Mouse (Mus musculus): ENCODE results near the gene Wdr59. TPM values are rescaled to one million over a fixed set of nuclear protein-coding genes. Genes with fewer than 3 reads are reported as not detected.

Wdr59 gene
- polyA plus RNA-seq, 1 experiment from 2014 or later, result 8.0 TPM

DNA sequence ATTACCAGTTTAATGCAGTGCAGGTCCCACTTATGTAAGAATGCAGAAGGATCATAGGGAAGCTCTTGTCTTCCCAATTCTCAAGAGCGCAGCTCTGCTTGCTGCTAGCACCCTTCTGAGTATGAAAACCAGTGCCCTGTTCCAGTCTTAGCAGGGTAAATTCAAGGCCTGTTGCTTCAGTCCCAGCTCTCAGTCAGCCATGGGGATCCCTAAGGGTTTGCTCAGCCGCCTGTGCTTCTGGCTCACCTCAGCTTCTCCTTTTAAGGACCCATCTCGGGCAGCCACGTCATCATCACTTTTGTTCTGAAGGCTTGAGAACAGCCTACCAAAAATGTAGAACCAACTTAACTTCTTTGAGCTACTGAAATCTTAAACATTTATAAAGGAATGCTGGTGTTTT is 39.9 kb upstream of the Wdr59 start:
- Histone ChIP-seq H3K9ac (replicated peaks) (no peak overlapping the region), H3K27ac (replicated peaks) (no peak overlapping the region), H3K4me3 (replicated peaks) (no peak overlapping the region), H3K4me1 (peaks cover 57% of the 10 kb centered on the region), H3K4me2 (no peak overlapping the region), H3K36me3 (no peaks in the 10 kb centered on the region), H3K27me3 (replicated peaks) (no peaks in the 10 kb centered on the region), H3K9me3 (replicated peaks) (no peaks in the 10 kb centered on the region)
- ATAC-seq (ENCODE audit: low FRiP score), result no peak
- WGBS, result 90% methylated on average over 4 of the region's 4 CpGs

- peaks cover 39% of the 10 kb centered on the region for H3K4me1 ChIP-seq
- 57% methylated on average over 8 of the region's 8 CpGs for WGBS
- no peak overlapping the region for H3K4me3 ChIP-seq (replicated peaks)
- no peak overlapping the region for H3K9ac ChIP-seq (replicated peaks)
- no peak overlapping the region for H3K4me2 ChIP-seq
- H3K9me3 ChIP-seq (replicated peaks), result no peaks in the 10 kb centered on the region
- no peaks in the 10 kb centered on the region for H3K27me3 ChIP-seq (replicated peaks)
- no peaks in the 10 kb centered on the region for H3K36me3 ChIP-seq
- ATAC-seq (ENCODE audit: low FRiP score), result no peak
- no peak overlapping the region; the same call in 1 of the 2 replicates for H3K27ac ChIP-seq (replicated peaks)
Measured at GRCm38 (mm10) chr8:111551511-111552130, 29.7 kb upstream of the Wdr59 start.

DNA sequence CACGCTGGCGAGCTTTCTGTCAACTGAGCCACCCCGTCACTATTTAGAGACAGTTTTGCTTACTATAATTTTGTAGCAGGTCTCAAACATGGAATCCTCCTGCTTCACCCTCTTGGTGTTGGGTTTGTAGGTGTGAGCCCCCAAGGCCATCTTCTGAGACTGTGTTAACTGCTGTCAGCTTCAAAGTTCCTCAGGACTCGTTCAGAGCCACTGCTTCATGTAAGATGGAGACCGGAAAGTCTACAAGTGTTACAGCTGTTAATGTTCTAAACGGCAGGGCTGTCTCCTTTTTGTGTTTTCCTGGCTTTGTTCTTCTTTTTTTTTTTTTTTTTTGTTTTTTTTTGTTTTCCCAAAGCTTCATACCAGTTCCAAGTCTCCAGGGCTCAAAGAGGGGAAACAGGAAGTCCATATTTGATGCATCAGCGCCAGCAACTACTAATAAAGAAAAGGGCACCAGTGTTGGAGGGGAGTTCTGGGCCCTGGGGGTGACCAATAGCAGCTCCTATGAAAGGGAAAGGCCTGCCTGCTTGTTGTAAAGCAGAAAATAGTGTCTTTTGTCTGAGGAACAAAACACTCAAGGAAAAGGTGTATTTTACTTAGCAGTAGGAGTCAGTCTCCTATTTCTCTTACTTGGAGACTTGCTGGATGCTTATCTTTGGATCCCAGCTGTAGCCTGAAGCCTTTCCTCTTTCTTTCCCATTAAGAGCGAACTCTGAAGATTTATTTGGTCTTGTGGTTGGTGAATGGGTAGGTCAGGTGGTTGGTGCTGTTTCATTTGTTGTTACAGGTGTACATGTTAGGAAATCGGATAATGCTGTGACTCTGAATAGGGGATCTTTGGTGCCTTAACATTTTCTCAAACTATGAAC is 28.3 kb upstream of the Wdr59 start:
- Histone ChIP-seq H3K27ac (replicated peaks) (peak overlapping the region; percentile 6; the same call in 1 of the 2 replicates), H3K4me2 (no peak overlapping the region), H3K36me3 (no peaks in the 10 kb centered on the region), H3K4me1 (peaks cover 36% of the 10 kb centered on the region), H3K9ac (replicated peaks) (no peak overlapping the region), H3K4me3 (replicated peaks) (no peak overlapping the region), H3K9me3 (replicated peaks) (no peaks in the 10 kb centered on the region), H3K27me3 (replicated peaks) (no peaks in the 10 kb centered on the region)
- WGBS, result 64% methylated on average over 9 of the region's 9 CpGs
- no peak for ATAC-seq (ENCODE audit: low FRiP score)

GRCm38 (mm10) chr8:111548201-111548600 is 26.3 kb upstream of the Wdr59 start:
- no peak overlapping the region for H3K9ac ChIP-seq (replicated peaks)
- no peaks in the 10 kb centered on the region for H3K27me3 ChIP-seq (replicated peaks)
- H3K27ac ChIP-seq (replicated peaks), result no peak overlapping the region
- H3K4me1 ChIP-seq, result peaks cover 28% of the 10 kb centered on the region
- H3K9me3 ChIP-seq (replicated peaks), result no peaks in the 10 kb centered on the region
- no peak for ATAC-seq (ENCODE audit: low FRiP score)
- H3K4me3 ChIP-seq (replicated peaks), result no peak overlapping the region
- no peaks in the 10 kb centered on the region for H3K36me3 ChIP-seq
- 81% methylated on average over 6 of the region's 6 CpGs for WGBS
- H3K4me2 ChIP-seq, result no peak overlapping the region

DNA sequence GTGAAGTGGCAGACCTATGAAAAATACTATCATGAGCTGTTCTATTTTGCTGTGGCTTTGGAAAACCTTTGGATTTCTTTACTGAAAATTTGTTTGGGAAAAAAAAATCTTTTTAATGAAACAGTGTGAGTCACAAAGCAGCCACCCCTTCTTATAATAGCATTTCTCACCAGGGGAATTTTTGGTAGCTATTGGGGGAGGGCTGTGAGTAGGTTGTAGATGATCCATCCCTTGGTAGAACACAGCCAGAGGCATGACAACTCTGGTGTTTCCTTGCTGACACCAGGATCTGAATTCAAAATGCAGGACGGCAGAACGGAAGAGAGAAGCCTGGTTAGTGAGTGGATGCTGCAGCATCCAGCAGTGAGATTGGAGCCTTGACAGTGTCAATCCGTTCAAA is 25.3 kb upstream of the Wdr59 start:
- no peaks in the 10 kb centered on the region for H3K27me3 ChIP-seq (replicated peaks)
- H3K4me1 ChIP-seq, result peaks cover 37% of the 10 kb centered on the region
- H3K4me2 ChIP-seq, result no peak overlapping the region
- H3K4me3 ChIP-seq (replicated peaks), result no peak overlapping the region
- H3K9me3 ChIP-seq (replicated peaks), result no peaks in the 10 kb centered on the region
- H3K9ac ChIP-seq (replicated peaks), result no peak overlapping the region
- ATAC-seq (ENCODE audit: low FRiP score), result no peak
- no peaks in the 10 kb centered on the region for H3K36me3 ChIP-seq
- H3K27ac ChIP-seq (replicated peaks), result no peak overlapping the region; the same call in 1 of the 2 replicates
- WGBS, result 91% methylated on average over 3 of the region's 3 CpGs

- no peak for ATAC-seq (ENCODE audit: low FRiP score)
- Histone ChIP-seq H3K27me3 (replicated peaks) (no peaks in the 10 kb centered on the region), H3K36me3 (no peaks in the 10 kb centered on the region), H3K4me3 (replicated peaks) (no peak overlapping the region), H3K4me1 (peaks cover 46% of the 10 kb centered on the region), H3K4me2 (no peak overlapping the region), H3K9me3 (replicated peaks) (no peaks in the 10 kb centered on the region), H3K9ac (replicated peaks) (no peak overlapping the region), H3K27ac (replicated peaks) (no peak overlapping the region)
- 91% methylated on average over 8 of the region's 8 CpGs for WGBS
Measured at GRCm38 (mm10) chr8:111545406-111546156, 23.7 kb upstream of the Wdr59 start.

GRCm38 (mm10) chr8:111543712-111544380 is 22.0 kb upstream of the Wdr59 start:
- Histone ChIP-seq H3K36me3 (no peaks in the 10 kb centered on the region), H3K9me3 (replicated peaks) (no peaks in the 10 kb centered on the region), H3K4me3 (replicated peaks) (no peak overlapping the region), H3K4me1 (peaks cover 51% of the 10 kb centered on the region), H3K4me2 (no peak overlapping the region), H3K27me3 (replicated peaks) (no peaks in the 10 kb centered on the region), H3K27ac (replicated peaks) (no peak overlapping the region), H3K9ac (replicated peaks) (no peak overlapping the region)
- ATAC-seq (ENCODE audit: low FRiP score), result no peak
- WGBS, result 90% methylated on average over 9 of the region's 9 CpGs

- no peak for ATAC-seq (ENCODE audit: low FRiP score)
- Histone ChIP-seq H3K9me3 (replicated peaks) (no peaks in the 10 kb centered on the region), H3K36me3 (no peaks in the 10 kb centered on the region), H3K4me3 (replicated peaks) (peak overlapping the region; percentile 78), H3K4me1 (peaks cover 62% of the 10 kb centered on the region), H3K9ac (replicated peaks) (peak overlapping the region; percentile 90), H3K27me3 (replicated peaks) (no peaks in the 10 kb centered on the region), H3K4me2 (peak overlapping the region; percentile 93), H3K27ac (replicated peaks) (no peak overlapping the region)
- 28% methylated on average over 10 of the region's 10 CpGs for WGBS
Measured at GRCm38 (mm10) chr8:111539422-111540076, 17.7 kb upstream of the Wdr59 start.

GRCm38 (mm10) chr8:111538194-111538593 is 16.3 kb upstream of the Wdr59 start:
- peak overlapping the region; percentile 90 for H3K9ac ChIP-seq (replicated peaks)
- 0% methylated on average over 2 of the region's 2 CpGs for WGBS
- H3K27ac ChIP-seq (replicated peaks), result peak overlapping the region; percentile 95
- H3K9me3 ChIP-seq (replicated peaks), result no peaks in the 10 kb centered on the region
- H3K4me2 ChIP-seq, result peak overlapping the region; percentile 93
- no peaks in the 10 kb centered on the region for H3K27me3 ChIP-seq (replicated peaks)
- H3K4me3 ChIP-seq (replicated peaks), result peak overlapping the region; percentile 78
- H3K36me3 ChIP-seq, result no peaks in the 10 kb centered on the region
- peaks cover 60% of the 10 kb centered on the region for H3K4me1 ChIP-seq
- no peak for ATAC-seq (ENCODE audit: low FRiP score)

DNA sequence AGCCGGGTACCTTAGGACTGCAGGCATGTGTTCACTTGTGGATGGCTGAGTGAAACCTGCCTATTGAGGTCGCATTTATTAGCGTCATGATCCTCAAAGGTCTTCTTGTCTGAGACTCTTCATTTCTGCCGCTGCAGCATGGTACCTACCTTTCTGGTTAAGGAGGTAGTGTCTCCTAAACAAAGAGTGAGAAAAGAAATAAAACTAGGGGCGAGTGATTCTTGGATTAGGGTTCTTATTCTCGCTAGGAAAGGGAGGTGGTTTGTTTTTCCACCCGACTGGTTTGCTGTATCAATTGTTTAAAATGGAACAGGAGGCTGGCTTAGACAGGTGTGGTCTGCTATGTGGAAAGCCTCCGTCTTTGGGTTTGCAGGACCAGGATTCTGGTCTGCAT is 15.9 kb upstream of the Wdr59 start:
- no peaks in the 10 kb centered on the region for H3K9me3 ChIP-seq (replicated peaks)
- H3K36me3 ChIP-seq, result no peaks in the 10 kb centered on the region
- H3K4me3 ChIP-seq (replicated peaks), result peak overlapping the region; percentile 78
- no peak for ATAC-seq (ENCODE audit: low FRiP score)
- peaks cover 57% of the 10 kb centered on the region for H3K4me1 ChIP-seq
- H3K9ac ChIP-seq (replicated peaks), result peak overlapping the region; percentile 90
- 3% methylated on average over 8 of the region's 8 CpGs for WGBS
- H3K27ac ChIP-seq (replicated peaks), result peak overlapping the region; percentile 95
- H3K27me3 ChIP-seq (replicated peaks), result no peaks in the 10 kb centered on the region
- peak overlapping the region; percentile 93 for H3K4me2 ChIP-seq

Data from neural tube, embryonic 15.5 days (tissue).